Mouse (Mus musculus) kidney, adult 2 months (tissue): ENCODE results near the gene Tanc1. TPM values are rescaled to one million over a fixed set of nuclear protein-coding genes. Genes with fewer than 3 reads are reported as not detected.
A peak's percentile ranks its signal among the peaks of the same experiment; 100 is the strongest.

ENCODE experiments used
- DNase-seq: peaks from one replicate; pipeline ENCODE4 v3.0.0; 2021
- H3K27ac ChIP-seq: fragments of 200-500 bp; 2 replicates; pipeline ENCODE4 v1.5.1; 2012; ENCODE audit warnings: low read depth, low read length, control low read depth, inconsistent platforms; ENCODE audit not compliant: insufficient read depth
- H3K27me3 ChIP-seq: fragments of 200-500 bp; replicated peaks from 2 replicates; pipeline ENCODE4 v1.6.1; 2012; ENCODE audit warnings: mild to moderate bottlenecking, moderate library complexity, low read length, inconsistent platforms; ENCODE audit not compliant: control insufficient read depth, insufficient read depth
- H3K36me3 ChIP-seq: fragments of 200-500 bp; 2 replicates; pipeline ENCODE4 v1.6.1; 2012; ENCODE audit warnings: mild to moderate bottlenecking, moderate library complexity, low read length, inconsistent platforms; ENCODE audit not compliant: control insufficient read depth, insufficient read depth
- H3K4me1 ChIP-seq: fragments of 200-500 bp; 2 replicates; pipeline ENCODE4 v1.6.1; 2011; ENCODE audit warnings: low read length; ENCODE audit not compliant: control insufficient read depth, insufficient read depth
- H3K4me3 ChIP-seq: fragments of 200-500 bp; 2 replicates; pipeline ENCODE4 v1.5.1; 2011; ENCODE audit warnings: mild to moderate bottlenecking, low read depth, low read length, control low read depth; ENCODE audit not compliant: insufficient read depth
- CTCF ChIP-seq: fragments of 200-500 bp; conservative IDR thresholded peaks from 2 replicates; pipeline ENCODE4 v1.5.1; 2011; ENCODE audit warnings: low read depth, mild to moderate bottlenecking, control low read depth, low read length, moderate library complexity, mixed read lengths; ENCODE audit not compliant: insufficient read depth, insufficient read length
- POLR2A ChIP-seq: fragments of 200-500 bp; IDR thresholded peaks from one replicate; pipeline ENCODE4 v1.6.1; 2011; ENCODE audit warnings: low read depth, low read length, control low read depth
- WGBS: fragments of 180-500 bp; shearing (Covaris S2); methylation state at CpG from one replicate; pipeline ENCODE4 v1.1.7; 2018; 5-methylcytosine and 5-hydroxymethylcytosine counted together
- polyA plus RNA-seq: library from polyadenylated mRNA; depleted of rRNA; stranded (reverse); fragments of >200 nt; gene quantifications from 2 replicates; pipeline ENCODE4 v1.2.3, GENCODE M21; 2012

Gene Tanc1
- polyA plus RNA-seq, 1 experiment, result 24.0 TPM

DNA sequence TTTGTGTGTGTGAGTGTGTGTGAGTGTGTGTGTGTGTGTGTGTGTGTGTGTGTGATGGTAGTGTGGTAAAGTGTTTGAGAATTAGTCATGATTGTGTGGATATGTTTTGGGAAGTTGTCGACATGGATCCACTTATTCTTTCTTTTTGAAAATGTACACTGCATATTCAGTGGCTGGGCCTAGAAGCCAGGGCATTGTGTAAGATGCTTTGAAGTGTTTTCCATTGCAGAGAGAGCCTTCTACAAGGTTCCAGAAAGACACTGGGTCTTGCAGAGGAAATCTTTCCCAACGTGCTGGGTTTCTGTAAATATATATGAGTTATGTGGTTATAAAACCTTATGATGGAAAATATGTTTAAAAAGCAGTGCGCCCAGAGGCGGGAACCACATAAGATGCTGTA is 108.0 kb downstream of the Tanc1 start:
- TF ChIP-seq POLR2A (no peak), CTCF (no peak)
- no peak overlapping the region for H3K4me3 ChIP-seq
- H3K36me3 ChIP-seq, result no peaks in the 10 kb centered on the region; the same call in 1 of the 2 replicates
- no peak overlapping the region for H3K27ac ChIP-seq
- peaks cover 8% of the 10 kb centered on the region; the same call in 1 of the 2 replicates for H3K4me1 ChIP-seq
- no peak for DNase-seq
- WGBS, result 82% methylated on average over 4 of the region's 4 CpGs
- H3K27me3 ChIP-seq, result no peaks in the 10 kb centered on the region

DNA sequence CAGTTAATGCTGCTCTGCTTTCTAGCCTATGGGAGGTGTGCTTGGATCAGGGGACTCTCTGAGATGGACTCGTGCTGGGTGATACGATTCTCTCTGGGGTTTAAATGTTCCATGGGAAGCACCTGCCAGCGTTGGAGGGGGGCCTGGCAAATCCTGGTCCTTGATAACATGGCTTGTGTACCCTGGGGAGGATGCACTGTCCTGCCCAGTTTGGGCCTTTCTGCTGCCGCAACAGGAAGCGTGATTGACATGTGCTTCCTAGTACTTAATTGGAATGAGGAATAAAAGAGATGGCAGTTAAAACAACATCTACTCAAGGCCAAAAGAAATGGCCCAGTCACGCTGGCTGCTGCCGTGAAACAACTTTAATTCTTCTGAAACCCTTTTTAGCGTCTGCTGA is 109.3 kb downstream of the Tanc1 start:
- H3K4me3 ChIP-seq, result no peak overlapping the region
- H3K27ac ChIP-seq, result no peak overlapping the region
- DNase-seq, result peak; percentile 10
- 33% methylated on average over 8 of the region's 8 CpGs for WGBS
- no peak for TF ChIP-seq POLR2A
- no peaks in the 10 kb centered on the region for H3K27me3 ChIP-seq
- H3K36me3 ChIP-seq, result no peaks in the 10 kb centered on the region; the same call in 1 of the 2 replicates
- peaks cover 8% of the 10 kb centered on the region; the same call in 1 of the 2 replicates for H3K4me1 ChIP-seq

DNA sequence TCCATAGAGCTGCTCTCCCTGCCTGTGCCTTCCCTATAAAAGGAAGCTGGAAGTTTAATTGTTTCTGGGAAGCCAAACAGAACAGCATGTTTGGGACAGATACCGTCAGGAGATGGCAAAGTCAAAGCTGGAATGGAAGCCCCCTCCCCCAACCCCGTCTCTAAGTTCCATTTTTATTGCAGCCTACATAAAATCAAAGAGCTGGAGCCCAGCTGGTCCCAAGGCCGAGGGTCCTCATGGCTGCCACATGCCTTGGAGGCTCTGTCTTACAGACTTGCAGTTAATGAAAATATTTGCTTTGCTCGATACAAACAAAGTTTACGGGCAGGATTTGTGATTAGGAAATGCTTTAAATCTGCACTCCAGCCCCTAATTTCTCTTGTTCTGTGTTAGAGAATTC is 109.9 kb downstream of the Tanc1 start:
- Histone ChIP-seq H3K27ac (no peak overlapping the region), H3K36me3 (no peaks in the 10 kb centered on the region; the same call in 1 of the 2 replicates), H3K27me3 (no peaks in the 10 kb centered on the region), H3K4me3 (no peak overlapping the region), H3K4me1 (peaks cover 8% of the 10 kb centered on the region; the same call in 1 of the 2 replicates)
- no peak for DNase-seq
- TF ChIP-seq CTCF, result no peak
- TF ChIP-seq POLR2A, result no peak
- WGBS, result 57% methylated on average over 5 of the region's 5 CpGs

GRCm38 (mm10) chr2:59723311-59723710 is 111.5 kb downstream of the Tanc1 start:
- H3K4me3 ChIP-seq, result no peak overlapping the region
- H3K27me3 ChIP-seq, result no peaks in the 10 kb centered on the region
- no peaks in the 10 kb centered on the region; the same call in 1 of the 2 replicates for H3K36me3 ChIP-seq
- no peak overlapping the region for H3K27ac ChIP-seq
- no peak for DNase-seq
- peaks cover 8% of the 10 kb centered on the region; the same call in 1 of the 2 replicates for H3K4me1 ChIP-seq
- no peak for TF ChIP-seq POLR2A
- TF ChIP-seq CTCF, result no peak
- 90% methylated on average over 5 of the region's 5 CpGs for WGBS

- H3K27me3 ChIP-seq, result no peaks in the 10 kb centered on the region
- TF ChIP-seq CTCF (no peak), POLR2A (no peak)
- H3K36me3 ChIP-seq, result no peaks in the 10 kb centered on the region; the same call in 1 of the 2 replicates
- no peak overlapping the region for H3K27ac ChIP-seq
- 67% methylated on average over 14 of the region's 14 CpGs for WGBS
- H3K4me3 ChIP-seq, result no peak overlapping the region
- peaks cover 4% of the 10 kb centered on the region; the same call in 1 of the 2 replicates for H3K4me1 ChIP-seq
- no peak for DNase-seq
Measured at GRCm38 (mm10) chr2:59725518-59726185, 113.8 kb downstream of the Tanc1 start.

DNA sequence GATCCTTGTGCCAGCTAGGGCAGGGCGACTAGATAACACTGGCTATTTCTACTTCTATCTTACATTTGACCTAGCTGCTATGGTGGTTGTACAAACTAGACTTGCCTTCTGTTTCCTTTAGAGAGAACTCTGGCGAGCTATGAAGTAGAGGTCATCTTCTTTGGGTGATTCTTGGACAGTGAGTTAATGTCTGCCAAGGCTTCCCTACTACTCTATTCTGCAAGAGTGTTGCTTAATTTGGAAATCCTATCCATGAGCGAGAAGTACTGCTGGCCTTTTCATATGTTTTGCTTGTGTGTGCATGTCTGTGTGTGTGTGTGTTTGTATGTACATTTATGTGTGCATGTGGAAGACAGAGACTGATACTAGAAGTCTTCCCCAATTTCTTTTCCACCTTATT is 120.0 kb downstream of the Tanc1 start:
- TF ChIP-seq CTCF (no peak), POLR2A (no peak)
- Histone ChIP-seq H3K27ac (no peak overlapping the region), H3K36me3 (no peaks in the 10 kb centered on the region; the same call in 1 of the 2 replicates), H3K4me3 (no peak overlapping the region), H3K4me1 (no peaks in the 10 kb centered on the region), H3K27me3 (no peaks in the 10 kb centered on the region)
- 92% methylated on average over 3 of the region's 3 CpGs for WGBS
- DNase-seq, result no peak

GRCm38 (mm10) chr2:59733410-59733809 is 121.6 kb downstream of the Tanc1 start:
- no peak for DNase-seq
- 65% methylated on average over 5 of the region's 5 CpGs for WGBS
- no peak overlapping the region for H3K4me3 ChIP-seq
- TF ChIP-seq CTCF, result no peak
- TF ChIP-seq POLR2A, result no peak
- no peaks in the 10 kb centered on the region for H3K27me3 ChIP-seq
- no peaks in the 10 kb centered on the region; the same call in 1 of the 2 replicates for H3K4me1 ChIP-seq
- H3K36me3 ChIP-seq, result no peaks in the 10 kb centered on the region
- no peak overlapping the region for H3K27ac ChIP-seq
